Mouse (Mus musculus): Measurements from ENCODE around the gene Skap2. TPM values are rescaled to one million over a fixed set of nuclear protein-coding genes. Genes with fewer than 3 reads are reported as not detected.

Gene Skap2
- 10 to 100 TPM; 17.0 to 30.2 (median 25.6) TPM for total RNA-seq (2022)

DNA sequence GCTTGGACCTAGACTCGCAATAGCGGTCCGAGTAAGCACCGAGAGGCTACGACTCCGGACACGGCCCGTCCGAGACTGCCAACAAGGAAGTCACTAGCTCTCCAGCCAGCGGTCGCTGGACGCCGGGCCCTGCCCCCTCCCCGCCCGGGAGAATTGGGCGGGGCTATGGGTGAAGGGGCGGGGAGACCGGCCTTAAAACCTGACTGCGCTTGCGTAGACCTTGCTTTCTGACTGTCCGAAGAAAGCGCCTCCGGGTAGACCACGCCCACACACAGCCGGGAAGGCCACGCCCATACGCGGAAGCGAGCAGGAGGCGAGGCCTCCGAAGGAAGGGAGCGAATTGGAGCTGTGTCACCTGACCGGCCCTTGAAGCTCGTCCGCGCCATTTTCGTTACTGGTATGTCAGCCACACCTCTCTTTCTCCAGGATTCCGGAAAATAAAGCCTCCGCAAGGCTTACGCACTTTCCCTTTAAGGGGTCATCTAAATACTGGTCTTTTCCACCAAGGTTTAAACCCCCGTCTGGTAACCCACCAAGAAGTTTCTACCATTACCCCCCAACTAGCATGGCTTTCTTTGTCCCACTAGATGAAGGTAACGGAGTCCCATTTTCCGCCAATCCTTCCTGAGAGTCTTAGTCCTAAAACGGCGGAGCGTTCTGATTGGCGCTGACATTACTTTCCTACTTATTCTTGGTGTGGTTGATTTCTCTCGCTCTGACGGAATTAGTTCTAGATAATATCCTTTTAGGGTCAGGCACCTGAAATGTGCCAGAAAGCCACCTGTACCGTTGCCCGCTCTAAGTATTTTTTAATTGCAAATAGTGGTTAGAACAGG lies at the start of gene Skap2:
Gene Skap2 (minus strand): TSS at position 141 of the 836 bp plus-strand sequence.
- DNase-seq (ENCODE audit: low spot score in 2 of 2): peak; percentile 98 to 99

DNA sequence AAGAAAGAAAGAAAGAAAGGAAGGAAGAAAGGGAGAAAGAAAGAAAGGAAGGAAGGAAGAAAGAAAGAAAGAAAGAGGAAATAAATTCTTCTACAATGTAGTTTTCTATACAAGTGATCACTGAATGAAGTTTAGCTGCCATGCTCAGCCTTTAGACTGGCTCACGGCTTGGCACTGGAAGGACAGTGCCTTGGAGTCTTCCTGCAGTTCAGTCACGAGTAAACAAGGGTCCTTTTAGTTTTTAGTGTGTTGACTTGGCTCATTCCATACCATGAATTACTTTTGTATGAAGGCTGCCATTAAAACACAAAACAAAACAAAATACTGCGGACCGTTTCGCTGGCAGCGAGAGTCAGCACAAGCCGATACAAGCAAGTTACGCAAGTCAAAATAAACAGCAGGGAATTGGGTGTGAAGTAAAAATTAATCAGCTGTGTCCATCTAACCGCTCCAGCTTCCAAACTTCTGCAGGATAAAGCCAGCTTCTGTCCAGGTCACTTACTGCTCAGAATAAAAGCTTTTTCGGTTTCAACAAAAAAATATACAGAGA lies 46.6 kb upstream of the Skap2 start:
- DNase-seq (ENCODE audit: low spot score in 2 of 2): no peak

DNA sequence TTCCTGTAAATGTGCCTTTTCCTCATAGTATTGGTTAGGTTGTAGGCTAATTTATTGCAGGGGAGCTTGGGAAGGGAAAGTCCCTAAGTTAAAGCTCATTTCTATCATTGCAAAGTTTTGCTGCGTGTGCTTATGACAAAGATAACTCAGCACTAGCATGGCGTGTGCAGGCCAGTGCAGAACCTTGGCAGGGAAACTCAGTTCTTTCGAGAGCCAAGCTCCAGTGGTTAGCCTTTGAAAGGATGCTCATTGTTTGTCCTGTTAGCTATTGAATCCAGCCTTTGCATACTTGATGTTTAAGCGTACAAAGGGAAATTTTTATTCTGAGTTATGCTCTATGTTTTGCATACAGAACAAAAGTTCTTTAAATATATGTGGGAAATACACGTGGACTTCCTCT lies 45.8 kb upstream of the Skap2 start:
- peak in 1 of 2 experiments; percentile 23 for DNase-seq (ENCODE audit: low spot score in 2 of 2)

DNA sequence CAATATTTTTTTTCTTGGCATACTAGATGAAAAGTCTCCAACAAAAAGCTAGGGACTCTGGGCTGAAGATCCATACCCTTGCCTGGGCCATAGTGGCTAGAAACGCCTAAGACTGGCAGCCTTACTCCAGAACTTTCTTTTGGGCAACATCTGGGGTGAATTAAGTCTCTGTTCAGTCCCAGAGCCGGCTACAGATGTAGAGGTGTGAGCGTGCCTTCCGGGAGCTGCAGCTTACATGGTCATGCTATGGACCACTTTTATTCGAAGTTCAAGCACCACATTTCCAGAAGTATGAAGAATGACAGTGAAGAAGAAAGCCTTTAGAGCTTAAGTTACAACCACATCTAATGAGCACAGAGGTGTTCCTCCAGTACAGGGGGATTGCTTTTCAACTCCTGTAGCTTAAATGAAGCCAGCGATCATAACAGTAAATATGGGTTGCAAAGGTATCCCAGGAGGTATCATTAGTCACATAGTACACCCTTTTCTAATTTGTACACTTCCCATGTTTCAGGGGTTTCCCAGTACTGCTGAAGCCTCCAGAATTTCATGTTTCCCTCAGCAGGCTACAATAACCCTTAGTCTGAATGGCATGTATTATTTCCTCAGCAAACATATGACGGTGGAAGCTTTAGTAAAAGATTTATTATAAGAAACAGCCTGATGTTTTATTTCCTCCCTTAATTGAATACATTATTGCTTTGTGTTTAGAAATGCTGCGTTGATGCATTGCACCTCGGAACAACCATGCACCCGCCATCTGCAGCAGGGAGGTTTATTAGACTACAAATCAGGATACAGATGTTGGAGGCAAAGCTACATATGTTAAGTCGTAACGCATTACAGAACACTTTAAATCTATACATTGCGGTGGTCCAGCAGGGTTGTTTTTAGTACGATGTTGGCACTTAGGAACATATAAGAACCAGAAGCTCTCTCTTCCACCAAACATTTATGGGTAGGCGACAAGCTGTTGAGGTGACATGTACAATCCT lies 41.5 kb upstream of the Skap2 start:
- no peak for DNase-seq (ENCODE audit: low spot score in 2 of 2)

DNA sequence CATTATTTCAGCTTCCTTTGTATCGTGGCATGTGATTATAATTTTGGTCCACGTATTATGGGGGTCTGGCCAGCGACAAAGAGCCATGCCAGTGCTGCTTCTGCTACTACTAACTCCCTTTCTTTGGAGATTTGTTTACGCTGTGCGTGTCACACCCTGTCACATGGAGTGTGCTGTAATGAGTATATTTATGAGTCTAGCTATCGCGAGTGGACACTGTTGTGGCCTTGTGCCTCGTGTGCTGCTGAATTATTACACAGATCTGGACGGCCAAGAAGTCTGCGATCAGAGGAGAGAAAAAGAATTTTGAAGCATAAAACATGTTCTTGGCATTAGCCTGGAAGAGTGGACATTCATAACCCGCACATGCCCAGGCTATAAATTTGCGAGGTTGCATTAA lies 37.7 kb upstream of the Skap2 start:
- no peak for DNase-seq (ENCODE audit: low spot score in 2 of 2)

DNA sequence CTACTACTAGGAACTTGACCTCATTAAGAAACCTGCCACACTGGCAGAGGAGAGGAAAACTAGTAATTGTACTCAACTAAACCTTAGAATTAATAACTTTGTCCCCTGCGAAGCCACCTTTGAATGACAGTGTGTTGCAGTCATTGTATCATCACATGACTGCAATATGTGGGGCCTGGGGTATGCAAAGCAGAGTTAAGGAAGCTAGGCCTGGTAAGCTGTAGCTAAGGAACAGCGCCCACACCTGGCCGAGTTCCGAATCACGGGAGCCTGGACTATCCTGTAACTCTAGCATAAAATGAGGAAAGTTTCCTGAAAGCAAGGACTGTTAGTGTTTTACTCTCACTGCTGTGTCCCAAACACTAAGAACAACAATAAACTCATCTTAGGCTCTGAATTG lies 33.2 kb upstream of the Skap2 start:
- no peak for DNase-seq (ENCODE audit: low spot score in 2 of 2)

DNA sequence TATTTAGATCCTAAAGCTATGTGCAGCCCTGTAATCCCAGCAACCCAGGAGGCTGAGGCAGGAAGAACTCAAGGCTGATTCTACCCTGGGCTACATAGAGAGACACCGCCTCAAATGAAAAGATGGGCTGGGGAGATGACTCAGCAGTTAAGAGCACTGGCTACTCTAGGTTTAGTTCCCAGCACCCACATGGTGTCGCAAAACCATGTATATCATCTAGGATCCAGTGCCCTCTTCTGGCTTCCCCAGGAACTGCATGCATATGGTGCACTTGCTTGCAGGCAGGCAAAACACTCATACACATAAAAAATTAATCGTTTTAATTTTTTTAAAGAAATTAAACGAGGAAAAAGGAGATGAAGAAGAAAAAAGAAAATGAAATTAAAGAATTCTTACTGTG lies 23.7 kb upstream of the Skap2 start:
- no peak for DNase-seq (ENCODE audit: low spot score in 2 of 2)

DNA sequence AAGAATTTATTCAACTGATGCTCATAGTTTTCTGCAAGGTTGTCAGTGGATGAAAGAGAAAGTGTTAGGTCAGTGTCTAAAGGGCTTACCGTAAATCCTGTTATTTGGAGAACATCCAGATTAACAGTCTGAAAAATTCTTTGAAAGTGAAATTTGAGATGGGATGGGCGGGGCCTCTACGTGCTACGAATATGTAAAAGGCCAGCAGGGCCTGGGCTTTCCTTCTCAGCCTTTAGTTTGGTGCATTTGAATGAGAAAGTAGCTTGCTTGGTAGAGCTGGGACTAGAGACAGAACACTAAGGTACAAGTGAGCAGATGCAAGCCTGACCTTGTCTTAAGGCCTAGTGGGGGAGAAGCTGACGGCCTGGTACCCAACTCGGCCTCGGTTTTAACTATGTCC lies 18.8 kb upstream of the Skap2 start:
- no peak for DNase-seq (ENCODE audit: low spot score in 2 of 2)

DNA sequence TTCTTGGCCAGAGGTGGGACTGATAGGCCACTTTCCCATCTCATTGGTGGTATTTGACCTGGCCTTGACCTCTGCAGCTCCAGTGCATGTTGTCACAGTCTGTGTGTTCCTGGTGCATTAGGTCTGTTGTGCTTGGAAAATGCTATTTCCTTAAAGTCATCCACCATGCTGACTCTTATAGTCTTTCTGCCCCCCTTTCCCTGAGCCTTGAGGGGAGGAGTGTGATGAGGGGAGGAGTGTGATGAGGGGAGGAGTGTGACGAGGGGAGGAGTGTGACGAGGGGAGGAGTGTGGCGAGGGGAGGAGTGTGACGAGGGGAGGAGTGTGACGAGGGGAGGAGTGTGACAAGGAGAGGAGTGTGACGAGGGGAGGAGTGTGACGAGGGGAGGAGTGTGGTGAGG lies 15.8 kb upstream of the Skap2 start:
- DNase-seq (ENCODE audit: low spot score in 2 of 2): no peak

DNA sequence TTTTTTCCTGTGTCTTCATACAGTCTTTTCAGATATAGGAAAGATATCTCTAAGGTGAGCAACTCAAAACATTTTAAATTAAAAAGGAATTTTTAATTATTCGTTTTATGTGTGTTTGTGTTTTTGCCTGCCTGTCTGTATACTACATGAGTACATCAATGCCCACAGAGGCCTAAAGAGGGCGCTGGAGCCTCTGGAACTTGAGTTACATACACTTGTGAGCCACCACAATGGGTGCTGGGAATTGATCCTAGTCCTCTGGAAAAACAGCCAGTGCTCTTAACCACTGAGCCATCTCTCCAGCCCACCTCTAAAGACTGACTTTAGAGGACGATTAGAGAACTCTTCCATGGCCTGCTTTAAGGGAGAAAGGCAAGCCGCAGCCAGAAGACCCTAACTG lies 14.8 kb upstream of the Skap2 start:
- DNase-seq (ENCODE audit: low spot score in 2 of 2): no peak

DNA sequence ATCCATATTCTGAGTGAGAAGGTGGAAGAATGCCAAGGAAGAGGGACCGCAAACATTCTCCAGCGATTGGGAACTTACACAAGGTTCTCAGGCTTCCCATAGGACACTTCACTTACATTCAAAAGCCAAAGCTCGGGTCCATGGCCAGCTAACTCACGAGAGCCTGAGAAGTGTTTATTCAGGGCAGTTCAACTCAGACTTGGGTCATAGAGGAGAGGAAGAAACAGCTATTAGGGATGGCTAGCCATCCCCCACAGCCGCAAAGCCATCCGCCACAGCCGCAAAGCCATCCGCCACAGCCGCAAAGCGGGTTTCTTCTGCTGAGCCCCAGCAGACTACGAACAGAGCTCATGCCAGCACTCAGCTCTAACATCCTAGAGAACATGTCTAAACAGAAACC lies 13.9 kb upstream of the Skap2 start:
- DNase-seq (ENCODE audit: low spot score in 2 of 2): no peak

DNA sequence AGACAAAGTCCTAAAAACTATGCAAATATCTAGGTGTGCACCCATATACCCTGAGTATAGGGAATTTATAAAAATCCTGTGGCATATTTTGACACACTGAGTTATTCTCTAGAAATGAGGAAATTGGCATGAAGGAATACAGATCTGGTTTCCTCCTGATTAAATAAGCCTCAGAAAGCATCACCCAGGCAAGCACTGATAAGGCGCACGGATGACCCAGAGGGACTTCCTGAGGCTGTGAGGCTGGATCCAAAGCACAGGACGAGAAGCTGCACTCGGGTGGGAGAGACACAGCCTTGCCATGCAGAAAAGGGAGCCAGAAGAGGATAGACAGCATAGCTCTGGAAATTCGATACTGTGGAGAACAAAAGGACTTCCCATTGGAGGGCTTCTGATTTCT lies 12.4 kb upstream of the Skap2 start:
- DNase-seq (ENCODE audit: low spot score in 2 of 2): no peak

DNA sequence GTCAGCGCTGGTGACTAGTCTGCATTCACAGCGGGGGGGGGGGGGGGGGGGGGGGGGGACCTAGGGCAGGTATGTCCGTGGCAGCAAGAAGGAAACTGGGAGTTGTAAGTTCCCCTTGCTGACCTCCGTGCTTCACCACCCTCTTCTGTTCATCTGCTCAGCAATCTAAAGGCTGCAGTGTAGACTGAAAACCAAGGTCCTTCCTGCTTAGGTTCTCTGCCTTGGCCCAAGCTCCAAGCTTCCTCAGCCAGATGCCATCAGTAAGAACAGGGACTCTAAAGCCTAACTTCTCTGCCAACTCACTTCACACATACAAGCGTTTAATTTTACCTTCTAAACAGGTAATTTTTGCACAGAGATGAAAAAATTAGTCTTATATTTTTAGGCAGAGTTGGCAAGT lies 10.0 kb upstream of the Skap2 start:
- no peak for DNase-seq (ENCODE audit: low spot score in 2 of 2)

DNA sequence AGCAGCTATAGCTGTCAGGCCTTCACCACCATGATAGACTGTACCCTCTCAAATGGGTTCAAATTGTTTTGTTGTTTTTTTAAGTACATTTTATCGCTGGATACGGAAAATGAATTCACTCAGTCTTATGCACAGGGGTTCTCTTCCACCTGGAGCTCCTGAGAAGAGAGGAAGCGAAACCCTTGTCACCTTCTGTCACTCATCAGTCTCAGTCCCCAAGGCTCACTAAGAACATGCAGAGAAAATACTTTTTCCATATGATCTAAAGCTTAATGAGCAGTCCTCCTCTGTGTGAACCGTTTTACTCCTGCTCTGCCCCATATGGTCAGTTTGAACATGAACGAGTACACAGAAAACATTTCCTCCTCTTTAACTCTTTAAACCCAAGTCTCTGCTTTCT lies 7.9 kb upstream of the Skap2 start:
- DNase-seq (ENCODE audit: low spot score in 2 of 2): no peak

DNA sequence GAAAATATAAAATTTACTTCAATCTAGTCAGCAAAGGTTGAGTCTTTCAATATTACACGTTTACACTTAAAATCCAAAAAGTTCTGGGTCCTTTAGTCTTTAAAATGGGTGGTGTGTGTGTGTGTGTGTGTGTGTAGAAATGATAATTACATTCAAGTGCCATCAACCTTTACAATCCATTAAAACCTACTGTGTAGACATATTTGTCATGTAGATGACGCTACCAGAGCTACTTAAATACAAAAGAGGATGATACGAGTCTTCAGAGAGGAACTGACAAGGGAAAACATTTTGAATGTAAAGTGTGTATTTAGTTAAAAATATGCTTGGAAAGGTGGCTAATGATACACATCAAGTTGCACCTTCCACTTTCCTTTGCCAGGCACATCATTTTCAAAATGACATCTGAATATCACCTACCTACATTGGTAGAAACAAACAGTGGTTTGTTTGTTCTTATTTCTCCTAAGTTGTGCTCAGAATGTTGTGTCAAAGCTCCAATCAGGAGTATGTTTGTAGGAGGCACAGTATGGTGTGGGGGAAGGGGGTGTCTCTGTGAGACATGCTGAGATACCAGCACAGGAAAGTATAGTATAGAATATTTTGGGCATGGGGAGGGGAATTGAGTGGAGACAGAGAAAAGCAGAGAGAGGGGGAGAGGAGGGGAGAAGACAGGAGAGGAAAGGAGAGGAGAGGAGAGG lies 1.0 kb upstream of the Skap2 start:
- DNase-seq (ENCODE audit: low spot score in 2 of 2): no peak

DNA sequence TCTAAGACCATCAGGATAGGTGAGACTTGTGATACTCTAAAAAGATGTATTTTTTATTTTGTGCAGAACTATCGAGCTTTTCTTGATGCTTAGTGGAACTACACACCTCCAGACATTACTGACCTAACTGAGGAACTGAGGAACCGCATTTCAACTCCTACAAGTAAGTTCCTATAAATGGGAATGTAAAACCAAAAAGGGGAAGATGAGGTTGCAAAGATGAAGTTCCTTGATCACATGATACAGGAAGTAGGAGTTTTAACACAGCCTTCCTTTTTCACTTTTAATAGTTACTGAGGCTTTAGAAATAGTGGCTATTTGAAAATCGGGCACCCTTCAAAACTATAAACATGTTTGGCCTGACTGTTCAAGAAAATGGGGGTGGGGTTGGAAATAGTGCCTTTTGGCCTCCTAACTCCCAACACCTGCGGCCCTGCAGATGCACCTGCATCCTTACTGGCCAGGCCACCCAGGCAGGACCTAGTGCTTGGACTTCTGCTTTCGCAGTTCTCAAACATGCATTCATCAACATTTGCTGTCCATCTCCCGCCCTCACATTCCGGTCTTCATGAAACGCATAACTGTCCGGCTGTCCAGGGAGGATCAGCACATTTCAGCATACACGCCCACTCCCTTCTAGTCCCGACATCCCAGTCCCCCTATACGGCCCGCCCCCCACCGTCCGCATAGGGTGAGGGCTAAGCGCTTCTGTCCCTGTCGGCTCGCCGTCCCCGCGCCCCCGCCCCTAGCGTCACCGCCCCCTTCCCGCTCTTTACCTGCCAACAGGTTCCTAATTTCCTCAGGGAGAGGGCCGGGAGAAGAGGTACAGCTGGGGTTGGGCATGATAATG lies 565 bp downstream of the Skap2 start:
- DNase-seq (ENCODE audit: low spot score in 2 of 2): no peak

DNA sequence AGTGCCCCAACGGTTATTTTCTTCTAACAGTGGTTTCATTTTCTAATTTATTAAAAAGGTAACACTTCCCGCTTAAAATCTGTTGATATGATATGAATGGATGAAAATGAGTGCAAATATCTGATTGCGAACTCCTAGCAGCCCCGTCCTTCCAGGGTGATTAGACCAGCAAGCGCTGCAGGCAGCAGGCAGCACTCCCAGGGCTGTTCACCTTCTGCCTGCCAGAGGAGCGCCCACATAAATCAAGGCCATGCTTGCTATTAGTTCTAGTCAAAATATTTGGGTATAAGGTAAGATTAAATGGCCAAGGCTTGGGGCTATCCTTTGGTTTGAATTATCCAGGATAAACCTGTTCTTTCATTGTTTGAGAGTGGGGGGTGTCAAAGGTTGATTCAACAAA lies 3.0 kb downstream of the Skap2 start:
- DNase-seq (ENCODE audit: low spot score in 2 of 2): no peak

DNA sequence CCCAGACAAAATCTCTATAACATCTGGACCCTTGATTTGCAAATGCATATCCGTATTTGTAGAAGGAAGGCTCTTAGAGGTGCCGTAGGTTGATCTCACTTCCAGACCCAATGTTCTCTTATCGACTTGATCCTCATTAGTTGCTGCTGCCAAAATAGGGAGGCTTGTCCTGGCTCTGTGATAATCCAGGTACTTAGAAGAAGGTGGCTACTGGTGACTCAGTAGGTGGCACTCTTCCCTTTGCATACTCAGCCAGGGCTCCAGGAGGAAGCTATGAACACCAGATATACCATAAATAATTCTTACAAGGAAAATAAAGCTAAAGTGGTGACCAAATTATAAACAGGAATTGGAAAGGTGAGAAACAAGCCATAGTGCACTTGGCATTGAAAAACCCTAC lies 3.6 kb downstream of the Skap2 start:
- no peak for DNase-seq (ENCODE audit: low spot score in 2 of 2)

DNA sequence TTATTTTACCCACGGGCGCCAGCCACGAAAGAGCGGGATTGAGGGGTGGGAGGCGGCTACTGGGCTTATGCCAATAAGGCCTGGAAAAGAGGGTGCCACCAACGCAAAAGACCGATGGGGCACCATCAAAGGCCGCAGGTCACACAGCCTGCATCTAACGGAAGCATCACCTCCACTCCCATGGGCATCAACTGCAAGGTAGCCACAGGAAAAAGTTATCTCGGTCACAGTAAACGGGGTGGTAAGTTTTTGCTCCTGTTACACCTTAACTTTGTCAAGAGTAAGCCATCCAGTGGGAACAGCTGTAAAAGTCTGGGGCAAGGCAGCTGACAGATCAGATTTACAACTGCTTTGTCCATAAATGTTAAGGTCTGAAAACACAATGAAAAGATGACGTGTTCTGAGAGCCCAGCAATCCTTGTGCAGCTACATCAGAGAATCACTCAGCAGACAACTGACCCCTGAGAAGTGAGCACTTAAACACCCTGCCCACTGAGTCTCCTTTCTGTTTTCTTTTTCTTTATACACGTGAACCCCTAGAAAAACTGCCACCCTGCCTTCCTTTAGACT lies 5.6 kb downstream of the Skap2 start:
- DNase-seq (ENCODE audit: low spot score in 2 of 2): no peak

DNA sequence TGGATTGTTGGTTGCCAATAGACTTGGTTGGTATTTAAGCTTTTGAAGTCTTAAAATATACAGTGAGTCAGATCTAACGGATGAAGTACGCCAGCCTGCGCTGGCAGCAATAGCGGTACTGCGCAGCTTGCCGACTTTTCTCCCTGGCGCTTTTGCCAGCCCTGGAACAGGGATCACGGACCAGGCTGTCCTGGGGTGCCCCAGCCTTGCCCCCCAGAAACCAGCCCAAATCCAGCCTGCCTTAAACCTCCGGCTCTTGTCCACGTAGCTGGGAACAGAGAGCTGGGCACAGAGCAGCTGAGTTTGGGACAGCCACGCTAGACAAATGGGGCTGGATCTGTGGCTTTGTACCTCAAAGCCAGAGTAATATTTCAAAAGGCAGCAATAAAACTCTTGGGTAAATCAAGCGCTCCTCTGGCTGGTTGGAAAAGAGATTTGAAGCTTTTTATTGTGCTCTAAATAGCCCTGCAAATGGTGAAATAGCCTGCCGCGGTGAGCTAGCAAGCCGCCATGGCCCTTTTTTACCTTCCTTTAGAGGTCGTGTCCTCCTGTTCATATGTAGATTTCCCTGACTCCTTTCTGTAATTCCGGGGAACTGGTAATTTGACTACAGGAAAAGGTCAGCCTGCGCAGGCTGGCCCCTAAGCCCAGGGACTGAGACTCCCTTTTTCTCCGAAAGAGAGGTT lies 6.2 kb downstream of the Skap2 start:
- DNase-seq (ENCODE audit: low spot score in 2 of 2): peak; percentile 24 to 34

All from layer of hippocampus, adult 8-10 months (tissue).